Mouse (Mus musculus): ENCODE measurements around the gene Aplp2. TPM values are rescaled to one million over a fixed set of nuclear protein-coding genes. Genes with fewer than 3 reads are reported as not detected.

Gene Aplp2
- polyA plus RNA-seq, 1 experiment from 2014 or later = 313 TPM

DNA sequence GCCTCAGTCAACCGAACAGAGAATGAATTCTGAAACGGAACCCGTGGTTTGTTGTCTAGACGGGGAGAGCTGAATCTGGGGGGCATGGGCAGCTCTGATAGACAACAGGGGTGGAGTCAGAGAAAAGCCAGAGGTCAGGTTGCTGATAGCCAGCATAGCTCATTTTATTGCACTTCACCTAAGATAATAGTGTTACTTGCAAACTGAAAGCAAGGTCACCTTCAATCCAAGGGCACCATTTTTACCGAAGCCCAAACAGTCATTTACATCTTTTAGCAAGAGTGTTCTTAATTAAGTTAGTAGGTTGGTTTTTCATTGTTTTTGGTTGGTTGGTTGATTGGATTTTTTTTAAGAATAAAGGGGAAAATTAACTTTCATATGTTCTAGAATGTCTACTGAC is 92.2 kb downstream of the Aplp2 start:
- ATAC-seq (ENCODE audit: low FRiP score, low TSS enrichment) = no peak
- WGBS = 82% methylated on average over 5 of the region's 5 CpGs
- H3K9me3 ChIP-seq (ENCODE audit: control insufficient read depth, low read length) = no peaks in the 10 kb centered on the region
- H3K4me2 ChIP-seq (ENCODE audit: low read length) = no peak overlapping the region
- DNase-seq = no peak
- H3K9ac ChIP-seq (replicated peaks; ENCODE audit: low read length) = no peak overlapping the region
- H3K27ac ChIP-seq (replicated peaks; ENCODE audit: low read depth, low read length) = no peak overlapping the region
- H3K36me3 ChIP-seq (ENCODE audit: control insufficient read depth, insufficient read depth, low read length) = no peaks in the 10 kb centered on the region
- H3K27me3 ChIP-seq (ENCODE audit: control insufficient read depth, insufficient read depth, low read length) = no peaks in the 10 kb centered on the region
- no peak overlapping the region for H3K4me3 ChIP-seq (replicated peaks; ENCODE audit: low read depth, low read length)
- H3K4me1 ChIP-seq (ENCODE audit: control insufficient read depth, insufficient read depth, low read length) = no peaks in the 10 kb centered on the region

DNA sequence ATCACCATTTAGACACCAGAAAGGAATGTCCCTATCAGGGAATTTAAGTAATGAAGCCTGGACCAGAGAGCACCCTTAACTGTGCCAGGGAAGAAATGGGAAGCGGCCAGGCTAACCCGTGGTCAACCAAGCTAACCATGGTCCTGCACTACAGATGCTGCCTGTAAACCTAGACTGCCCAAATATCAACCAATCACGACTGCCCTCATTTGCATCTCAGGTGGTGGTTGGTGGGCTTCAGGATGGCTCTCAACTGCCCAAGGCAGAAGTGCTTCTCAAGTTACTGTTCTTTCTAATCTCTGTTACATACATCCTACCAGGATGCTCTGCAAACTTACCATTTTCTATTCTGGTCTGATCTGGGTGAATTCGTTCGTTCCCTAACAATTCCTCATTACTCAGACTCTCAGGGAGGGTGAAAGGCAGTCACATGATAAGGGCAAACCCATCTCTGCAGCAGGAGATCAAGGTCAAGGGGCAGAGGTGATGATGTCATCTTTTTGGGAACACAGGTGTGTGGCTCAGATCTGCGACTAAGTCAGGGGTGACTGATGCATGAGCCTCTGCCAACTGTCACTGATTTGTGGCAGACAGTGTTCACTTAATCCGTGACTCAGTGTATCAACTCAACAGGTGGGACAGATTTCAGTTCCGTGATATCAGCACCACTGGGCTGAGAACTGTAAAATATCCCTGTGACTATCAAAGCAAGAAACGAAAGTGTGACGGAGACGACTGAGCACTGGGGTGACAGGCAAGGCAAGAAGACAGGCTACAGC is 92.9 kb downstream of the Aplp2 start:
- Histone ChIP-seq H3K27me3 (ENCODE audit: control insufficient read depth, insufficient read depth, low read length) (no peaks in the 10 kb centered on the region), H3K4me2 (ENCODE audit: low read length) (no peak overlapping the region), H3K36me3 (ENCODE audit: control insufficient read depth, insufficient read depth, low read length) (no peaks in the 10 kb centered on the region), H3K9me3 (ENCODE audit: control insufficient read depth, low read length) (no peaks in the 10 kb centered on the region), H3K4me3 (replicated peaks; ENCODE audit: low read depth, low read length) (no peak overlapping the region), H3K4me1 (ENCODE audit: control insufficient read depth, insufficient read depth, low read length) (no peaks in the 10 kb centered on the region), H3K27ac (replicated peaks; ENCODE audit: low read depth, low read length) (no peak overlapping the region), H3K9ac (replicated peaks; ENCODE audit: low read length) (no peak overlapping the region)
- WGBS = 45% methylated on average over 11 of the region's 11 CpGs
- no peak for ATAC-seq (ENCODE audit: low FRiP score, low TSS enrichment)
- DNase-seq = peak; percentile 12

DNA sequence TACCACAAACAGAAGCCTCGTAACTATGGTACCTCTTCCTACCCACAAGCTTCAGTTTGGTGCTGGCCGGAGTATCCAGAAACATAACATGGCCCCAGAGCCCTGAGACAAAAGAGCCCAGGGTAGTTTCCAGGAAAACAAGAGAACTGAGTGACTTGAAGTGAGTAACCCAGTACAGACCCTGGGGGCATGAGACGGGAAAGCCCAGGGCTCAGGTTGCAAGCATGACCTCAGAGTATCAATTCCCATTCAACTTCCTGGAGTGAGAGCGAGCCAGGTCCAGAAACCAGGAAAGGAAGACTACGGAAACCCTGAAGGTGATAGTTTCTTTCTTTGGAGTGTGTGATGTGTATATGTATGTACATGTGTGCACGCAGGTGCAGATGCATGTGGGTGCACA is 94.1 kb downstream of the Aplp2 start:
- Histone ChIP-seq H3K27me3 (ENCODE audit: control insufficient read depth, insufficient read depth, low read length) (no peaks in the 10 kb centered on the region), H3K27ac (replicated peaks; ENCODE audit: low read depth, low read length) (no peak overlapping the region), H3K4me1 (ENCODE audit: control insufficient read depth, insufficient read depth, low read length) (no peaks in the 10 kb centered on the region), H3K4me2 (ENCODE audit: low read length) (no peak overlapping the region), H3K9ac (replicated peaks; ENCODE audit: low read length) (no peak overlapping the region), H3K4me3 (replicated peaks; ENCODE audit: low read depth, low read length) (no peak overlapping the region), H3K36me3 (ENCODE audit: control insufficient read depth, insufficient read depth, low read length) (no peaks in the 10 kb centered on the region), H3K9me3 (ENCODE audit: control insufficient read depth, low read length) (no peaks in the 10 kb centered on the region)
- DNase-seq (no peak), ATAC-seq (ENCODE audit: low FRiP score, low TSS enrichment) (no peak)
- 94% methylated on average over 6 of the region's 6 CpGs for WGBS

DNA sequence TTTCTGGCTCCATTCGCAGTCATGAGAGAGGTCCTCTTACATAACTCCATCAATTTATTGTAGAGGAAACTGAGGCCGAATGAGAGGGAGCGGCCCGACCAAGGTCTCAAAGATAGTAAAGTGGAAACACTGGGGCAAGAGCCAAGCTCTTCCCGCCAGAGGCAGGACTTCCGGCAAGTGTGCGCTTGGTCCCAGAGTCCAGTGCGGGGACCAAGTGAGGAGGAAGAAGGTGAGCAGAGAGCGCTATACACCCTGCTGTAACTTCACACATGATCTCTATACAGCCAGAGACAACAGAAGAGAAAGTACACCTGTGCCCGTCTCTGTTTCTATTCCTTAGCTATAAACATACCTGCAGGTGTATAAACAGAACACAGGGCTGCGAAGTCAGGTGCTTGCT is 94.5 kb downstream of the Aplp2 start:
- Histone ChIP-seq H3K4me2 (ENCODE audit: low read length) (no peak overlapping the region), H3K4me3 (replicated peaks; ENCODE audit: low read depth, low read length) (no peak overlapping the region), H3K4me1 (ENCODE audit: control insufficient read depth, insufficient read depth, low read length) (no peaks in the 10 kb centered on the region), H3K9ac (replicated peaks; ENCODE audit: low read length) (no peak overlapping the region), H3K27ac (replicated peaks; ENCODE audit: low read depth, low read length) (no peak overlapping the region), H3K27me3 (ENCODE audit: control insufficient read depth, insufficient read depth, low read length) (no peaks in the 10 kb centered on the region), H3K36me3 (ENCODE audit: control insufficient read depth, insufficient read depth, low read length) (no peaks in the 10 kb centered on the region), H3K9me3 (ENCODE audit: control insufficient read depth, low read length) (no peaks in the 10 kb centered on the region)
- DNase-seq = no peak
- ATAC-seq (ENCODE audit: low FRiP score, low TSS enrichment) = no peak
- 95% methylated on average over 11 of the region's 11 CpGs for WGBS

DNA sequence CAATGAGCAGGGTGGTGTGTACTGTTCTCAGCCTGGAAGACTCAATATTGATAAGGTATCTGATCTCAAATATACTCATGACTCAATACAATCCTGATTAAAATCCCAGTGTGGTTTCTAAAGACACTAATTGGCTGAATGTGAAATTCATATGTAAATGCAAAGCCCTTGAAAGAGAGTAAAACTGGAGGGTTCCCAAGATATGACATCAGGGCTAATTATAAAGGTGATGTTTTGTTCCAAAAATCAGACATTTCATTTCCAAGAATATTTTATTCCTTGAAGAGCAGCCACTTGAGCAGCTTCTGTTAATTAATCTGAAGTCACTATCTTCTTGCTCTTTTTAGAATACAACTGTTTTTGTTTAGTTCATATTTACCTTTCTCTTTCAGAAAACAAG is 96.0 kb downstream of the Aplp2 start:
- H3K27me3 ChIP-seq (ENCODE audit: control insufficient read depth, insufficient read depth, low read length) = no peaks in the 10 kb centered on the region
- H3K27ac ChIP-seq (replicated peaks; ENCODE audit: low read depth, low read length) = no peak overlapping the region
- H3K4me3 ChIP-seq (replicated peaks; ENCODE audit: low read depth, low read length) = no peak overlapping the region
- DNase-seq (no peak), ATAC-seq (ENCODE audit: low FRiP score, low TSS enrichment) (no peak)
- H3K9ac ChIP-seq (replicated peaks; ENCODE audit: low read length) = no peak overlapping the region
- no peaks in the 10 kb centered on the region for H3K9me3 ChIP-seq (ENCODE audit: control insufficient read depth, low read length)
- H3K36me3 ChIP-seq (ENCODE audit: control insufficient read depth, insufficient read depth, low read length) = no peaks in the 10 kb centered on the region
- no peaks in the 10 kb centered on the region for H3K4me1 ChIP-seq (ENCODE audit: control insufficient read depth, insufficient read depth, low read length)
- H3K4me2 ChIP-seq (ENCODE audit: low read length) = no peak overlapping the region

DNA sequence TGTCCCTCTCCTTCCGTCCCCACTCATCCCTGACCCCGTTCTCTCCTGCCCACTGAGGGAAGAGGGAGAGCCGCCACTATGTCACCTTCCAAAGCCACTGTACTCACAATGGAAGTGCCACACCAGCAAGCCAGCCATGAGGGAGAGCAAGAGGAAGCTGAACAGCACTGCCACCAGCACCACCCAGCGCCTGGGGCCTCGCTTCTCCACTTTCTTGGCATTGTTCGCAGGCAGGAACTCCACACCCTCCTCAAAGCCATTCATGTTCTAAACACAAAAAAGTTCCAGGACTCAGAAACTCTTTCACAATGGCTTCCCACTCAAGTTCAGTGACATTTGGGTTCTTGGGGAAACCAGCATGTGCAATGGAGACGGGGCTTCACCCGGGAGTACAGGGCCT is 103.2 kb downstream of the Aplp2 start:
- Histone ChIP-seq H3K4me2 (ENCODE audit: low read length) (no peak overlapping the region), H3K27me3 (ENCODE audit: control insufficient read depth, insufficient read depth, low read length) (no peaks in the 10 kb centered on the region), H3K36me3 (ENCODE audit: control insufficient read depth, insufficient read depth, low read length) (no peaks in the 10 kb centered on the region), H3K4me3 (replicated peaks; ENCODE audit: low read depth, low read length) (no peak overlapping the region), H3K27ac (replicated peaks; ENCODE audit: low read depth, low read length) (no peak overlapping the region), H3K9ac (replicated peaks; ENCODE audit: low read length) (no peak overlapping the region), H3K4me1 (ENCODE audit: control insufficient read depth, insufficient read depth, low read length) (no peaks in the 10 kb centered on the region), H3K9me3 (ENCODE audit: control insufficient read depth, low read length) (no peaks in the 10 kb centered on the region)
- no peak for ATAC-seq (ENCODE audit: low FRiP score, low TSS enrichment)
- DNase-seq = no peak
- 86% methylated on average over 8 of the region's 8 CpGs for WGBS

Other genes starting within 250 kb of the Aplp2 start
- 5.0 and 5.3 TPM in 2 replicates for gene Zbtb44, start 181.2 kb downstream of the Aplp2 start, polyA plus RNA-seq (2014; fragmentation: Nextera tagmentation; extraction: Ambion mirVana)
- gene St14, start 80.0 kb downstream of the Aplp2 start, polyA plus RNA-seq (2014; fragmentation: Nextera tagmentation; extraction: Ambion mirVana) = 0.85 and 1.2 TPM in 2 replicates
- 9.1 and 9.7 TPM in 2 replicates for gene Prdm10, start 68.7 kb upstream of the Aplp2 start, polyA plus RNA-seq (2014; fragmentation: Nextera tagmentation; extraction: Ambion mirVana)
- 35.5 and 41.8 TPM in 2 replicates for gene Nfrkb, start 174.4 kb upstream of the Aplp2 start, polyA plus RNA-seq (2014; fragmentation: Nextera tagmentation; extraction: Ambion mirVana)